Mouse (Mus musculus): ENCODE results near the gene Rps27l.
A peak's percentile ranks its signal among the peaks of the same experiment; 100 is the strongest.
"Not testable (repeated sequence)": the region's sequence is repeated elsewhere in the genome, so short reads cannot be mapped to it uniquely, and the experiment has no call there.

The Rps27l gene

DNA sequence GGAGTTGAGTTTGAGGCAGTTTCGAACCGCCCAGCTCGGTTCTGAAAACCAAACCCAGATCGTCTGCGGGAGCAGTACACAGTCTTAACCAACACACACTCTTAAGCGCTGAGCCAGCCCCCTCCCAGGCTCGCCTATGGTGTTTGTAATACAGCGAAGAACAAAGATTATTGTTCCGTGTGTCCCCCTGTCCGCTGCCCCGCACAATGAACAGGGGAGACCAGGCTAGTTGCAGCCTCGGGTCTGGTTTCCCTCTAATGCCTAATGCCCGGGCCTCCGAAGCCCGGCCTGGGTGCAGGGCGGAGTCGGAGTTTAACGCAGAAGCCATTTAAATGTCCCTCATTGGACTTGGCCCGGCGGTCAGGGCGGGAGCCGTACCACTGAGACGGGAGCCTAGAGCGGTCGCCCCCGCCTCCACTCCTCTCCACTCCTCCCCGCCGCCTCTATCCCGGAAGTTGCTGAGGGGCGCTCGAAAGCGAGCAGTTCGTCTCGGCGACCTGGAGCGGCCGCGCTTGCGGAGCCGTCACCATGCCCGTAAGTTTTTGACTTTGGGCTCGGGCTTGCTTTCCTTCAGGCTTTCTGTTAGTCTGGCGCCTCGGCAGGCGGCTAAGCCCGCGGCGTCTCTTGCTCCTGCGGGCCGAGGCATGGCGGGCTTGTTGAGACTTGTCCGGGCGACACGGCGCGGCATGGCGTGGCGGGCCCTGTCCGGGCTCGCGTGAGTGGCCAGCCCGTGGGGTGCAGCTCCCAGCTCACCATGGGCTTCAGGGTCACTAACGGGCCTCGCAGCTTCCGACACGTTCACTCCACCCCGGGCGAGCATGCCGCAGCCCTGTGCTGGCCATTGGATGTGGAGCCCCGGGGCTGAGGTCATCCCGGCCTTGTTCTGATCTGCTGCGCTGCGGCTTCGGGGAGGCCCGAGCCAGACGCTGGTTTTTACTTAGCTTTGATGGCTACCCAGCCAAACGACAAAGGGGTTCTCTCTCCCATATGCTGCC is at the start of gene Rps27l:
Rps27l (plus strand) TSS at position 440 of the 995 bp plus-strand sequence.
- peak; percentile 92 for DNase-seq (ENCODE audit: extremely low read depth, low read depth)

DNA sequence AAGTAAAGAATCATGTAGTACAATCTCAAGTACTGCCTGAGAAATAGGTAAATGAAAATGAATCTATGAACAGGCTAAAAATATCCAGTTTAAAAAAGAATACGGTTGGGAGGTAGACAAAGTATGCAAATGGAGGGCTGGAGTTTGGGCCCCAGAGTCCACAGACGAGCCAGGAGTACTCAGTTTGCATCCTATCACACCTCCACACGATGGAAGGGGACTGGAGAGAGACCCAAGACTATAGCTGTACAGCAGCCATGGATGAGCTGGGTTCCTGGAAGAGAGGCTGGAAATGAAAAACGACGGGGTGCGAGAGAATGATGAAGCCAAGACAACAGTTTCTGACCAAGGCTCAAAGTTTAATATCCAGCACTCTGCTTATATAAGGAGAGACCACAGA is 48.9 kb upstream of the Rps27l start:
- DNase-seq (ENCODE audit: extremely low read depth, low read depth) = no peak

DNA sequence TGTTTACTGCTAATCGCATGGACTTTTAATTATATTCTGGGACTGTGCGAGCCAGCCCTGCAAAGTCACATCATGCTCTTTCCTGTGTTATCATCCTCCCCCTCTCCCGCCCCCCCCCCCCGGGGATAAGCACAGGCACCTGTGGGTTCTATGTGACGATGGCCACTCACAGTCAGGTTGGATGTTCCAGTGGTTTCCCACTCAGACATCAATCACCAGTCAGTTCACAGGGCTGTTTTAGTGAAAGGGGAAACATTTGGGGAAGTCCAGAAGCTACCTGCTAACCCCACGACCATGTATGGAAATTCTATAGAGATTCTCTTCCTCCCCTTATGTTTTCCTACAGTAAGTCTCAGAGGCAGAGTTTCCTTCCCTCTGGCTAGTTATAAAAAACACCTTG is 48.0 kb upstream of the Rps27l start:
- DNase-seq (ENCODE audit: extremely low read depth, low read depth) = no peak

GRCm38 (mm10) chr9:66899072-66899471 is 46.8 kb upstream of the Rps27l start:
- DNase-seq (ENCODE audit: extremely low read depth, low read depth) = no peak

GRCm38 (mm10) chr9:66899526-66899925 is 46.4 kb upstream of the Rps27l start:
- DNase-seq (ENCODE audit: extremely low read depth, low read depth) = no peak

- DNase-seq (ENCODE audit: extremely low read depth, low read depth) = no peak
Measured at GRCm38 (mm10) chr9:66905990-66906389, 39.9 kb upstream of the Rps27l start.

GRCm38 (mm10) chr9:66907126-66907525 is 38.8 kb upstream of the Rps27l start:
- DNase-seq (ENCODE audit: extremely low read depth, low read depth) = no peak

GRCm38 (mm10) chr9:66907746-66908397 is 38.0 kb upstream of the Rps27l start:
- no peak for DNase-seq (ENCODE audit: extremely low read depth, low read depth)

DNA sequence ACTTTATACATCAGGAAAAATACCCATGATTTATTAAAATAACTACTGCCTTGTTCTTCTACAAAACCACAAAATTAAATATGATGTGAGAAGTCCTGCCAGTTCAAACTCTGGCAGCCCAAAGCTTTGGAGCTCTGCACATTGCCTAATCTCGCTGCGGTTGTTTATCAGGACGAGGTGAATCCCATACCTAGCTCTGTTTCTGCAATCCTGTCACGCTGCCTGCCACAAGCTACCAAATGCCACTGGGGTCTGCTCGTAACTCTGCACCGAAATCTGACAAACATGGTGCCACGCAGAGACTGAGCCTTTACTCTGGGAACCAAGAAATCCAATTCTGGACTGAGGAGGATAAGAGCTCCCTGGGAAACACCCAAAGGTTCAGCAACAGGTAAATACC is 36.0 kb upstream of the Rps27l start:
- no peak for DNase-seq (ENCODE audit: extremely low read depth, low read depth)

DNA sequence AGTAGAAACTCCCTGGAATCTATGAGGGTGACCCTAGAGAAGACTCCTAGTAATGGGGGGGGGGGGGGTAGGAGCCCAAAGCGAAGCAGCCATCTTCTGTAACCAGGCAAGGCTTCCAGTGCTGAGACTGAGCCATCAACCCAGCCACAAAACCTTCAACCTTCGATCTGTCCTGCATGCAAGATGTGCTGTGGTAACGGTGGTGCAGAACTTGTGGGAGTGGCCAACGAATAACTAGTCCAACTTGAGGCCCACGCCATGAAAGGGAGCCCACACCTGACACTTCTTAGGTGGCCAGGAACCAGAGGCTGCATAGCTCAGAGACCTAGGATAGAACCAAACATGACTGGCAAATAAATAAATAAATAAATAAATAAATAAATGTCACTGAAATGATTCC is 35.2 kb upstream of the Rps27l start:
- DNase-seq (ENCODE audit: extremely low read depth, low read depth) = no peak

- no peak for DNase-seq (ENCODE audit: extremely low read depth, low read depth)
Measured at GRCm38 (mm10) chr9:66912304-66912703, 33.6 kb upstream of the Rps27l start.

DNA sequence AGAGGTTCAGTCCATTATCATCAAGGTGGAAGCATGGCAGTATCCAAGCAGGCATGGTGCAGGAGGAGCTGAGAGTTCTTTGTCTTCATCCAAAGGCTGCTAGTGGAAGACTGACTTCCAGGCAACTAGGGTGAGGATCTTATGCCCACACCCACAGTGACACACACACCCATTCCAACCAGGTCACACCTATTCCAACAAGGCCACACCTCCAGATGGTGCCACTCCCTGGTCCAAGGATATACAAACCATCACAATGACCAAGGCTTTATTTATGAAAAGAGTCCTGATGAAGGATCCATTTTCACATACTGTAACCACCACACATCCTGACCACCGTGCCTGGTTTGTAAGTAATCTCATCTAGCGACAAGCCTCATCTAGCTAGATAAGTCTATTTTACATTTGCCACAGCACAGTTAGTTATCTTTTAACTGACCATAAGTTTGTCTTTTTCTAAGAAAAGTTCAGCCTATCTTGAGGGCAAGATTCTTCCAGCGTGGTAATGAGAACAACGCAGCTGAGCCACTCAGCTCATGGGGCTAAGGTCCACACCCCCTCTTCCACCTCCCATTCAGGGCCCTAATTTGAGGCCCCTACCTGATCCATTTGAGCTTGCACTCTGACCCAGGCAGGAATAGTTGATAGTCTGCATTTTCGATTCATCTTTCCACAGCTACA is 32.5 kb upstream of the Rps27l start:
- not testable (repeated sequence) for DNase-seq (ENCODE audit: extremely low read depth, low read depth)

GRCm38 (mm10) chr9:66914540-66914939 is 31.3 kb upstream of the Rps27l start:
- no peak for DNase-seq (ENCODE audit: extremely low read depth, low read depth)

- peak; percentile 39 for DNase-seq (ENCODE audit: extremely low read depth, low read depth)
Measured at GRCm38 (mm10) chr9:66915401-66915800, 30.5 kb upstream of the Rps27l start.

GRCm38 (mm10) chr9:66915869-66916785 is 29.8 kb upstream of the Rps27l start:
- DNase-seq (ENCODE audit: extremely low read depth, low read depth) = peak; percentile 88

DNA sequence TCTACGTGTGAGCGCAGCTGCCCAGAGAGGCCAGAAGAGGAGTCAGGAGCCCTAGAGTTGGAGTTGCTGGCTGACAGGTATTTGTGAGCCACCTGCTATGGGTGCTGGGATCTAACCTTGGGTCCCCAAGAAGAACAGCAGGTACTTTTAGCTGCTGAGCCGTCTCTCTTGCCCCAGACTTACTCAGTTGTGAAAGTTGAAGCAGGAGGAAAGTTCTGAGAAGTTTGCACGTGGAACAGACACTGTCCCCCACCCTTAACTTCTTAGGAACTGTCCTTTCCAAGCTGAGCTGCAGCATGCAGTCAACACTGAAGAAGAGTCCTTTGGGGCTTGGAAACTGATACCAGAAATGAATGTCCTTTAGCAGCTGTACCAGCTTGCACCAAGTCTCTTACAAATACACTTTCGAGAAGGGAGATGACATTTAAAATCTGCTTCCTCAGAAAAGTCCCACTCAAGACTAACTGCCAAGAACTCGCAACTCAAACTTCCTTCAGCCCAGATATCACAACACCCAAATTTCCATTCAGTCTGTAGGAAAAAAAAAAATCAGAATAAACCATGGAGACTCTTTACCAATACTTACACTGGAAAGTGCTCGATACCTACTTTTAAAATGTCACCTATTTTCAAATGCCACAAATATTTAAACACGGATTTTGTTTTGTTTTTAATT is 28.5 kb upstream of the Rps27l start:
- no peak for DNase-seq (ENCODE audit: extremely low read depth, low read depth)

GRCm38 (mm10) chr9:66917892-66918255 is 28.0 kb upstream of the Rps27l start:
- DNase-seq (ENCODE audit: extremely low read depth, low read depth) = peak; percentile 65

GRCm38 (mm10) chr9:66918672-66919330 is 27.1 kb upstream of the Rps27l start:
- peak; percentile 59 for DNase-seq (ENCODE audit: extremely low read depth, low read depth)

GRCm38 (mm10) chr9:66919382-66919971 is 26.4 kb upstream of the Rps27l start, which contains the start of gene Rab8b:
Gene Rab8b, minus strand, starts transcription at chr9:66919687.
- DNase-seq (ENCODE audit: extremely low read depth, low read depth) = peak; percentile 92

Data from MEL-GATA-1-ER (cell line).